Mouse (Mus musculus) hindbrain, embryonic 14.5 days (tissue): Measurements from ENCODE around the gene Amn. TPM values are rescaled to one million over a fixed set of nuclear protein-coding genes. Genes with fewer than 3 reads are reported as not detected.

Experiments used
- ATAC-seq: fragments of 200-750 bp; cut with Nextera tagmentation; 2 replicates; pipeline ENCODE4 v1.8.0; 2017; ENCODE audit warnings: moderate number of reproducible peaks, mild to moderate bottlenecking, moderate TSS enrichment, moderate library complexity; ENCODE audit not compliant: low FRiP score
- DNase-seq: peaks from one replicate; pipeline ENCODE4 v3.0.0-alpha.2; 2015; ENCODE audit warnings: low spot score
- H3K27ac ChIP-seq: fragments of 300-500 bp; sonication (generic); 2 replicates; pipeline ENCODE4 v1.5.1; 2014; ENCODE audit warnings: mild to moderate bottlenecking, moderate library complexity
- H3K27me3 ChIP-seq: fragments of 300-500 bp; sonication (generic); 2 replicates; pipeline ENCODE4 v1.6.1; 2014; ENCODE audit warnings: mild to moderate bottlenecking, low read length, mixed read lengths; ENCODE audit not compliant: control insufficient read depth, insufficient read depth
- H3K36me3 ChIP-seq: fragments of 300-500 bp; sonication (generic); replicated peaks from 2 replicates; pipeline ENCODE4 v1.6.1; 2014; ENCODE audit not compliant: control insufficient read depth, insufficient read depth
- H3K4me1 ChIP-seq: fragments of 300-500 bp; sonication (generic); replicated peaks from 2 replicates; pipeline ENCODE4 v1.6.1; 2014; ENCODE audit warnings: antibody characterized with exemption, low read length, mixed read lengths; ENCODE audit not compliant: control insufficient read depth, insufficient read depth
- H3K4me2 ChIP-seq: fragments of 300-500 bp; sonication (generic); replicated peaks from 2 replicates; pipeline ENCODE4 v1.6.1; 2014; ENCODE audit warnings: mild to moderate bottlenecking, moderate library complexity
- H3K4me3 ChIP-seq: fragments of 300-500 bp; sonication (generic); replicated peaks from 2 replicates; pipeline ENCODE4 v1.5.1; 2014; ENCODE audit warnings: mild to moderate bottlenecking, low read length
- H3K9ac ChIP-seq: fragments of 300-500 bp; sonication (generic); 2 replicates; pipeline ENCODE4 v1.6.1; 2014
- H3K9me3 ChIP-seq: fragments of 300-500 bp; sonication (generic); 2 replicates; pipeline ENCODE4 v1.6.1; 2016; ENCODE audit warnings: low read length; ENCODE audit not compliant: control insufficient read depth
- WGBS: fragments of 180-500 bp; shearing (Covaris S2); extraction: QIAGEN DNeasy Blood & Tissue Kit; methylation state at CpG from one replicate; pipeline ENCODE4 v1.1.7; 2014; 5-methylcytosine and 5-hydroxymethylcytosine counted together
- polyA plus RNA-seq: library from polyadenylated mRNA; unstranded; fragments of >200 nt; fragmentation: Nextera tagmentation; extraction: Ambion mirVana; gene quantifications from 2 replicates; pipeline ENCODE4 v1.2.1, GENCODE M21; 2014

The Amn gene
- polyA plus RNA-seq: 19.6 and 20.5 TPM in 2 replicates

DNA sequence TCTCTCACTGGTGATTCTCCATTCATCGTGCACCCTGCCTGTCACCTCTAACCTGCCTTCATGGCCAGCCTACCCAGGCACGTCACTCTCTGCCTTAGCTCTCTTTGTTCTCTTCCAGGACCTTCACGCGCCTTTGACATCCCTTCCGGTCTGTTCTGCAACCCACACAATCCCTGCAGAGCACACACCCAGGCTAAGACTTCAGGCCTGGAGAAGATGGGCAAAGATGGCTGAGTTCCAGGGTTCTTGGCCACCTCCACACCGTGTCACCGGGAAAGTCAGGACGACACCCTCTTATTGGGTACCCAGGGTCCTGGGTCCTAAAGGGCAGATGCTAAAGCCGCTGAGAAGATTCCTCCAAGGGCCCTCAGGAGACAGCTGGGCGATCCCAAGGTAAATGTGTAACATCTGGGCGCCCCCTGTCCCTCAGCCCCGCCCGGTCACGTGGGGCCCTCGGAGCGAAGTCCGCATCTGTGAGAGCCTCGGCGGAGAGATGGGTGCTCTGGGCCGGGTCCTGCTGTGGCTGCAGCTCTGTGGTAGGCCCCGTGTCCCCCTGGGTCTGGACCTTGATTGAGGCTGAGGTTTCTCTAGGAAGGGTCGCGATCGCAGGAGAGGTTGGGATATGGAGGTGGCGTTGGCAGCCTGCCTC is at the start of gene Amn:
Amn (plus strand) TSS at position 467 of the 649 bp plus-strand sequence.
- 34% methylated on average over 25 of the region's 25 CpGs for WGBS
- no peak for DNase-seq
- H3K27ac ChIP-seq: no peak within 1 kb of the TSS

DNA sequence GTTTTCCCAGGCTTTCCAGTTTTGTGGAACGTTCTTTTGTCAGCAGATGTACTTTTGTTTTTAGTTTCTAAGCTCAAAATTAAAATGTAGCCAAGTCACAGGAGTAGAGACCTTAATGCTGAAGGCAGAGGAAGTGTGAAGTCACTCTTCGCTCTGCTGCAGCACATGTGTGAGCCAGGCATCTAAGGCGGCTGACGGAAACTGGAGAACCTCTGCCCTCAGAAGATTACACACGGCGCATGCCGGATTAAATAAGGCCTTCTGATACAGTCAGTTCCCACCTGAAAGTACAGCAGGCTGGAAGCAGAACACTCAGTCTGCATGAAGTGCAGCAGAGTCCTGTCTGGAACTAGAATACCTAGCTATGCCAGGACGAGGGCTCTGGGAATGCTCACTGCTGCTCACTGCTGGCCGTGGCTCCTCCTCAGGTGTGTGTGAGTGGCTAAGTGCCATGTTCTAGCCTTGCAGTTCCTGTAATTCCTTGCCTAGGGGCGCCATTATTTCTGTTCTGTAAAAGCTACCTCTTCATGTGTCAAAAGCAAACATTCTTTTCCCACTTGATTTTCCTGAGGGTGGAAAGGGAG is 45.6 kb upstream of the Amn start:
- H3K9me3 ChIP-seq: peaks cover 5% of the 10 kb centered on the region; the same call in 1 of the 2 replicates
- no peak overlapping the region for H3K4me2 ChIP-seq
- H3K4me1 ChIP-seq: 0 out of 2 replicates have a peak, but pooled peaks cover 6% of the 10 kb centered on the region
- 78% methylated on average over 10 of the region's 10 CpGs for WGBS
- H3K4me3 ChIP-seq: no peak overlapping the region
- no peaks in the 10 kb centered on the region for H3K27me3 ChIP-seq
- no peak overlapping the region for H3K27ac ChIP-seq
- DNase-seq (no peak), ATAC-seq (no peak)
- H3K36me3 ChIP-seq: peaks cover 28% of the 10 kb centered on the region
- no peak overlapping the region for H3K9ac ChIP-seq

More for the DNA sequence above, at the start of gene Amn:
- Histone ChIP-seq H3K9ac (no peak within 1 kb of the TSS), H3K9me3 (no peaks in the 10 kb centered on the region), H3K4me1 (peaks cover 15% of the 10 kb centered on the region), H3K4me2 (no peak within 1 kb of the TSS), H3K27me3 (peaks cover 65% of the 10 kb centered on the region), H3K4me3 (no peak within 1 kb of the TSS), H3K36me3 (no peaks in the 10 kb centered on the region)
- ATAC-seq: no peak

DNA sequence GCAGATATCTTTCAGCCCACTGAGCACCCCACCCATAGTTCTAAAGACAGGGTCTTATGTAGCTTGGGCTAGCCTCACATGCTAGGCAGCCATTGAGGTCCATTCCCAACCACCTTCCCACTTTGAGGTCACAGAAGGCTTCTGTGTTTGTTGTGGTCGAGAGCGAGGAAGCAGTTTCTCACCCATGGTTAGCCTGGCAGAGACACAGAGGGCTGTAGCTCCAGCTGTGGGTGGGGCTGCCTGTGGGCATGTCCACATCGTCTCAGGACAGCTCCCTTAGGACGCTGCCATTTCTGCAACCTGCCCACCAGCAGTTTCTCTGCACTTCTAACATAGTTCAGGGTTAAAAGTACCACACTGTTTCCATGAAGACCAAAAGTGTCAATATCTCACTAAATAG is 43.5 kb upstream of the Amn start:
- Histone ChIP-seq H3K27ac (no peak overlapping the region), H3K27me3 (no peaks in the 10 kb centered on the region), H3K4me3 (no peak overlapping the region), H3K9me3 (no peaks in the 10 kb centered on the region), H3K9ac (no peak overlapping the region), H3K36me3 (peaks cover 12% of the 10 kb centered on the region), H3K4me2 (no peak overlapping the region), H3K4me1 (0 out of 2 replicates have a peak, but pooled peaks cover 6% of the 10 kb centered on the region)
- 80% methylated on average over 4 of the region's 4 CpGs for WGBS
- ATAC-seq: no peak
- no peak for DNase-seq

DNA sequence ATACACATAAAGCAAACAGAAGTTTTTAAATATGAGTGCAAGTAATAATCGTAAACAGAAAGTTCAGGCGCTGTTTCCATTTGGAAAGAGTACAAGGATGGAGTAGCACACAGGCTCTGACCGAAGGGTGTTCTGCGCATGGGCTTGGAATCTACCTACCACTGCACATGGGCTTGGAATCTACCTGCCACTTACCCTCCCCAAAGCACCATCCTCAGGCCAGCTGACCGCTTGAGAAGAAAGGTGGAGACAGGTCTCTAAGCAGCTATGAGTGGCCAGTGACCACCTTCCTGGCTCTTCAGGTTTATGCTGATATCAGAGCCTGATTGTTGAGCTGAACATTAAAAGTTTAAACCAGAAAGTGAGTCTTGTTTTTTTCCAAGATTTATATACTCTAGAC is 42.4 kb upstream of the Amn start:
- Histone ChIP-seq H3K27ac (no peak overlapping the region), H3K36me3 (0 out of 2 replicates have a peak, but pooled peaks cover 6% of the 10 kb centered on the region), H3K9me3 (no peaks in the 10 kb centered on the region), H3K9ac (no peak overlapping the region), H3K27me3 (no peaks in the 10 kb centered on the region), H3K4me3 (no peak overlapping the region), H3K4me2 (no peak overlapping the region), H3K4me1 (0 out of 2 replicates have a peak, but pooled peaks cover 6% of the 10 kb centered on the region)
- 97% methylated on average over 5 of the region's 5 CpGs for WGBS
- ATAC-seq (no peak), DNase-seq (no peak)

DNA sequence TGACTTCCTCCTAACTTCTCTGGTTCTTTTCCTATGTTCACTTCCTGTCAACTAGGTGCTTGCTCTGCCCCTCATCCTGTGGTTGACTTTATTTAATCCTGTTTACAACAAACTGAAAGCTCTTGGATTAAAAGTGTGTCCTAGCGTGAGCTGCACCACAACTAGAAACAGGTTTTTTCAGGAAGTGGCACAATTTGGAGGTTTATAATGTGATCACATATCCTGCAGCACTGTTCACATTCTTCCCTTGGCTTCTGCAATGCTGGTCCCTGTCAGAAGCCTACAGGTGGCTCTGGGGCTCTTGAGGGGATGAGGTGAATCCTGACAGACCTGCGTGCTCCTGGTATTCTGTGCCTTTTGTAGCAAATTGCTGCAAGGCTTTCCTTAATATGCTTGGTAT is 40.1 kb upstream of the Amn start:
- ATAC-seq (no peak), DNase-seq (no peak)
- no peak overlapping the region for H3K27ac ChIP-seq
- no peaks in the 10 kb centered on the region for H3K4me1 ChIP-seq
- no peak overlapping the region for H3K9ac ChIP-seq
- H3K36me3 ChIP-seq: 0 out of 2 replicates have a peak, but pooled peaks cover 6% of the 10 kb centered on the region
- no peaks in the 10 kb centered on the region for H3K27me3 ChIP-seq
- H3K9me3 ChIP-seq: no peaks in the 10 kb centered on the region
- no peak overlapping the region for H3K4me2 ChIP-seq
- WGBS: 98% methylated on average over 2 of the region's 2 CpGs
- no peak overlapping the region for H3K4me3 ChIP-seq

DNA sequence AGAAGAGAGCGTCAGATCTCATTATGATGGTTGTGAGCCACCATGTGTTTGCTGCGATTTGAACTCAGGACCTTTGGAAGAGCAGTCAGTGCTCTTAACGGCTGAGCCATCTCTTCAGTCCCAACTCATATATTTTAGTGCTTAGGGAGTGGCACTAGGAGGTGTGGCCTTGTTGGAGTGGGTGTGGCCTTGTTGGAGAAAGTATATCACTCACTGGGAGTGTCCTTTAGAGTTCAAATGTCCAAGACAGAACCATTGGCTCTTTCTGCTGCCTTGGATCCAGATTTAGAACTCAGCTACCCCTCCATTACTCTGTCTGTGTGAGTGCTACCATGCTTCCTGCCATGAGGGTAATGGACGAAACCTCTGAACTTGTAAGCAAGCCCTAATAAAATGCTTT is 37.1 kb upstream of the Amn start:
- ATAC-seq (no peak), DNase-seq (no peak)
- H3K9ac ChIP-seq: no peak overlapping the region
- no peaks in the 10 kb centered on the region for H3K9me3 ChIP-seq
- H3K36me3 ChIP-seq: peaks cover 14% of the 10 kb centered on the region
- H3K4me3 ChIP-seq: no peak overlapping the region
- H3K4me1 ChIP-seq: no peaks in the 10 kb centered on the region; the same call in 1 of the 2 replicates
- H3K4me2 ChIP-seq: no peak overlapping the region
- no peak overlapping the region for H3K27ac ChIP-seq
- 93% methylated on average over 4 of the region's 4 CpGs for WGBS
- no peaks in the 10 kb centered on the region for H3K27me3 ChIP-seq

DNA sequence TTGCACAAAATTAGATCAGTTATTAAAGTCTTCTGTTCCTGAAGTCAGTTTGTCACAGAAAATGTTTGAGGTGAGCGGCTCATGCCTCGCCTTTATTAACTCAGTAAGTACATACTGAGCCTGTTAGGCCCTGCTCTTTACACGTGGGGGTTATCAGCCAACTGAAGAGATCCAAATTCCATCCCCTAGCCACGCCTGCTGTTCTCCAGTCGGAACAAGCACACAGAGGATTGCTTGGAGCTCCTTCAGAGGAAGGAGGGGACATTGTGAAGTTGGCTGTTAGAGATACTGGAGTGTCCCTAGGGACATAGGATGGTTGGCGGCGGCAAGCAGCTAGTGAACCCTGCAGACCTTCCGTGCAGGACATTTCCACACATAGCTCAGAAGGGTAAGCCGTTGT is 36.5 kb upstream of the Amn start:
- H3K9me3 ChIP-seq: no peaks in the 10 kb centered on the region
- H3K4me1 ChIP-seq: no peaks in the 10 kb centered on the region; the same call in 1 of the 2 replicates
- H3K4me3 ChIP-seq: no peak overlapping the region
- 90% methylated on average over 9 of the region's 9 CpGs for WGBS
- no peak overlapping the region for H3K27ac ChIP-seq
- H3K4me2 ChIP-seq: no peak overlapping the region
- no peak overlapping the region for H3K9ac ChIP-seq
- H3K27me3 ChIP-seq: no peaks in the 10 kb centered on the region
- peaks cover 16% of the 10 kb centered on the region for H3K36me3 ChIP-seq
- ATAC-seq: no peak
- no peak for DNase-seq

DNA sequence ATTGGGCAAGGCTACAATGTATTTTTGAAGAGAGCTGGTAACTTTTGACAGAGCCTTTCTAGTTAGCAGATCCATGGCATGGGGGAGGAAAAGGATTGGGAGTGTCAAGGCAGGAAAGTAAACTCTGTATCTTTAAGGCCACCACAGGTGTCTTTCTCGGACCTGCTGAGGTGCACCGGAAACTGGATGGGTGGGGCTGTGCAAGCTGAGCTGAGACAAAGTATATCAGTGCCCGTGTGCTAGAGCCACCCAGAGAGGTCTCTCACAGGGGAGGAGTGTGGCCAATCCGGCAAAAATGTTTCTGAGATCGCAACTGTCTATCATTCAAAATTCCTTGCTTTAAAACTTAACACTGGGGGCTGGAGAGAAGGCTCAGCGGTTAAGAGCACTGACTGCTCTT is 35.3 kb upstream of the Amn start:
- Histone ChIP-seq H3K27me3 (no peaks in the 10 kb centered on the region), H3K9me3 (no peaks in the 10 kb centered on the region), H3K4me2 (no peak overlapping the region), H3K9ac (no peak overlapping the region), H3K4me3 (no peak overlapping the region), H3K36me3 (peaks cover 23% of the 10 kb centered on the region), H3K4me1 (no peaks in the 10 kb centered on the region; the same call in 1 of the 2 replicates), H3K27ac (no peak overlapping the region)
- DNase-seq: no peak
- ATAC-seq: no peak
- WGBS: 93% methylated on average over 6 of the region's 6 CpGs

DNA sequence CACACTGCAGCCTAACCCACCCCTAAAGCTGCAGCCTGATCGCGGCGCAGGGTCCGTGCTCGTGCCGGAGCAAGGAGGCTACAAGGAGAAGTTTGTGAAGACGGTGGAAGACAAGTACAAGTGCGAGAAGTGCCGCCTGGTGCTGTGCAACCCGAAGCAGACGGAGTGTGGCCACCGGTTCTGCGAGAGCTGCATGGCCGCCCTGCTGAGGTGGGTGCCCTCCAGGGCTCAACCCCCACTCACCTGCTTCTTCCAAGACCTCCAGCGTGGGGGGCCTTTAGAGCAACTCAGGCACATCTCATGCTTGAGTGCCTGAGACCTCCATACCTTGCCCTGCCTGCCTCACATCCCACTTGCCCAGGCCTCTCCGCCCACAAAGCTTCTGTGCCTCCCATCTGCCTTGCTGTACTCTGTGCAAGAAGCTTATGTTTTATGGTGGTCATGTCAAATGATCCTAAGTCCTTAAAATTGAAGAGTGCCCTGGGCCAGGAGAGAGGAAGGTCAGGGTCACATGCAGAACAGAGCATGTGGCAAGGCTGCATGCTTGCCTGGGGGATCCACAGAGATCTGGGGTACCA is 33.2 kb upstream of the Amn start:
- Histone ChIP-seq H3K9me3 (no peaks in the 10 kb centered on the region), H3K36me3 (peaks cover 29% of the 10 kb centered on the region), H3K4me1 (no peaks in the 10 kb centered on the region; the same call in 1 of the 2 replicates), H3K4me2 (no peak overlapping the region), H3K27ac (no peak overlapping the region), H3K9ac (no peak overlapping the region), H3K27me3 (no peaks in the 10 kb centered on the region), H3K4me3 (no peak overlapping the region)
- DNase-seq: no peak
- ATAC-seq: no peak
- 95% methylated on average over 16 of the region's 16 CpGs for WGBS
